Mouse (Mus musculus) CD4-positive, CD25-positive, alpha-beta regulatory T cell, adult 2 months (primary cell): ENCODE measurements around the gene Ptn.

ENCODE experiments used
- DNase-seq: peaks from one replicate; pipeline ENCODE4 v3.0.0-alpha.2; 2012; ENCODE audit warnings: low read depth, low spot score

The Ptn gene

GRCm38 (mm10) chr6:36816666-36817065 lies 6.6 kb upstream of the Ptn start:
- DNase-seq = no peak

- DNase-seq = no peak
Observed at GRCm38 (mm10) chr6:36815992-36816391, 6.0 kb upstream of the Ptn start.

- DNase-seq = no peak
Observed at GRCm38 (mm10) chr6:36812666-36813515, 2.9 kb upstream of the Ptn start.

DNA sequence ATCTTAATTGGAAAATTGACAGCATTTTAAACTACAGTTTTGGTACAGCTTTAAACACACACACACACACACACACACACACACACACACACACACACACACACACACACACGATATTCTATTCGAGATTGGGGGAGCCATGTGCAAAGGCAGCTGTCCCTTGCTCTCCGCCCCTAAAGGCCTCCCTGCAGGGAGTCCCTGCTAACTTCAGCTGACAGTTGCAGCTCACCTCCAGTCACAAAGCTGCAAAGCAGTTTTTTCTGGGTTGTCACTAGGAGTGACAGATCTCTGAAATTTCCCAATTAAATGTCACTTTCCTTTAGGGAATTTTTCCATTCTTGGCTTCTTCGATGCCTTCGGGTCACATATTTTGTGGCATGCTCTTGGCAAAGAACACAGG lies 428 bp upstream of the Ptn start:
- no peak for DNase-seq

DNA sequence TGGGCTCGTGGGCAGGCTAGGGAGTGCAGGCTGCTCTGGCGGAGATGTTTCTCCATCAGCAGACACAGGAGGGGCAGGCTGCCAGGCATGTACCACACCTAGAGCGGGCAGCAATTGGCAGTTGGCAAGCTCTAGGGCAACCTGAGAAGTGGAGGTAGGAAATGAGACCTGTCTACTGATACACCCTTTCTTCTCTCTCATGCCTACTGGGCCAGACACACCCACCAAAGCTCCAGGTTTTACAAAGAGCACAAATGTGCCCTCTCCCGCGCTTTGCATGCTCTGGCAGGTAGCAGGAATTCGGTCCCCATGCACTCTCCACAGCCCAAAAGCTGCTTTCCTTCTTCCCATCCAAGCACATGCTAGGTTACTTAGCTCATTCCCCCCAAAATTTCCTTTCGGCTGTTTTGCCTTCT lies 701 bp downstream of the Ptn start:
- no peak for DNase-seq

DNA sequence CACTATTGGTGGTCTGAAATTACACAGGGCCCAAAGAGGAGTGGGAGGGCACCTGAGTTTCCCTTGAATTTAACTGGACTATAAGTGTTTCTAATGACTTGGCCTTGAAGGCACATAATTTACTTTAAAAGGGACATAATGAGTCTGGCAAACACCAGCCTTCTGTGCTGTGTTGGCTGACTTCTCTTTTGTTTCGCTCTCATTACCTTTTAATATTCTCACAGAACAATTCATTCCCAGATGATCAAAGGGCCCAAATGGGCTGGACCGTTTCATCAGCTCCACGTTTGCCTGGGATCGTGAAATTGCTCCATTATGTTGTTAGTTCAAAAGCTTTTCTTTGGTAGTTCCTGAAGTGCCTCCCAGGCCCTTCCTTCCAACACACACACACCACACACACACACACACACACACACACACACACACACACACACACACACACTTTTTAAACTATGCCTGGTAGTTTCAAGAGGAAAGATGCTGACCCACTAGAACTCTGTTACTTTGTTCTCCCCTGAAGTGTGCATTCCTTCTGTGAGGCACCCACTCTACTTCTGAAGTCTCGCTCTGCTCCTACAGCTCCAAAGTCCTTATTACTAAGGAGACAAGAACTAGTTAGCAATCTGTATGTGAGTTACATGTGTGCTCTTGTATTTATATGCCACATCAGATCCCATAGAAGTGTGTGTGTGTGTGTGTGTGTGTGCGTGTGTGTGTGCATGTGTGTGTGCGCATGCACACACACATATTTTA lies 1.5 kb downstream of the Ptn start:
- no peak for DNase-seq

DNA sequence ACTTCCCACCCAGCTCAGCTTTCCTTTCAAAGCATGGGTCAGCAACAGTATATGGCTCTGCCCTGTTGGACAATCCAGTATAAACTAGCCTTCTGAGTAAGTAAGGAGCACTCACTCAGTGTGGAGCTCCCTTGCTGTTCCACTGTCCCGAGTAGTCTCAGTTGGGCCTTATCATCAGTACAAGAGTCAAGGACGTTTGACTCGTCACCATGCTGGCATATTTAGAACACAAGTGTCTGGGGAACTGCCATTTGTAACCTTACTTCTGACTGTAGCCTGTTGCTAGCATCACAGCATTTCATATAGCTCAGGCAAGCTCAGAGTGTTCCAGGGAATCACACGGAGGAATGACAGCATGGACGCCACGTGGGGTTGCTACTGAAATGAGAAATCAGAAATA lies 3.1 kb downstream of the Ptn start:
- DNase-seq = no peak

DNA sequence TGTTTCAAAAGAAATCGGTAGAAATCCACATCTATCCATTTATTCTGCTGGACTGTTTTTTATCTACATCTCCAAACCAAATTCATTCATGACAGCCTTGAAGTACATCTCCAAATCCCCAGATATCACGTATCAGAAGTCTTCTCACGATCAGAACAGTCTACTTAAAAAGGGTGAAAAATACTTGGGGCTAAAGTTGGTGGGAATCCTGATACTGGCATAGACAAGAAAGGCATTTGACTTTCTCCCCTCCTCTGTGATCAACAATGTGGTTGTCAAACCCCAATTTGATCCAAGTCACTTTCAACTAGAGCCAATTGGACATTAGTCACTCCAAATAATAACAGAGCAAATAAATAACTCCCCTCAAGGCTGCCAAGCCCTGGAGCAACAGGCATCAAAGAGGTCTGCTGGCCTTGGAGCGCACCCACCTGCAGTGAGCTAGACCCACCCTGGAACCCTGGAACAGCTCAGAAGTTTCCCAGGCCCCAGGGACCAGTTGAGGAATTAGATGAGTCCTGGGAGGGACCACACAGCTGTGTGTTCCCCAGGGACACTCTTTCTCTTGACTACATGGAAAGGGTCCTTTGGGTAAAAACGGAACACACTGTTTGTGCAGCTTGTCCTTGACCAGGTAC lies 9.6 kb downstream of the Ptn start:
- DNase-seq = no peak

GRCm38 (mm10) chr6:36797066-36797655 lies 12.9 kb downstream of the Ptn start:
- no peak for DNase-seq

DNA sequence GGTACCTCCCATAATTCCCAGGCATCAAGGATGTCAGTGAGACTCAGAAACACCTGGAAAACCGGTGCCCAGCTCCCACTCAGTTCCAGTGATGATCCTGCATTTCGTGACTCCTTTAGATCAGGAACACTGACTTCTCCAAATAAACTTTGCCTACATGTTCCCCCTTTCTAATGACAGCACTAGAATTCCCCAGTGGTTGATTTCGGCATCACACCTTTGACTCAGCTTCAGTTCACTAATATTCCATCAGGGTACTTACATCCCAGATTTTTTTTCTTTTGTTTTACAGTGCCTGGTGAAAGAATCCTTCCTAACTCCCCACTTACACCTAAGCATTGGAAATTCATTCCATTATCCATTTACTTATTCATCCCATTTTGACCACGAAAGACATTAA lies 15.5 kb downstream of the Ptn start:
- no peak for DNase-seq

DNA sequence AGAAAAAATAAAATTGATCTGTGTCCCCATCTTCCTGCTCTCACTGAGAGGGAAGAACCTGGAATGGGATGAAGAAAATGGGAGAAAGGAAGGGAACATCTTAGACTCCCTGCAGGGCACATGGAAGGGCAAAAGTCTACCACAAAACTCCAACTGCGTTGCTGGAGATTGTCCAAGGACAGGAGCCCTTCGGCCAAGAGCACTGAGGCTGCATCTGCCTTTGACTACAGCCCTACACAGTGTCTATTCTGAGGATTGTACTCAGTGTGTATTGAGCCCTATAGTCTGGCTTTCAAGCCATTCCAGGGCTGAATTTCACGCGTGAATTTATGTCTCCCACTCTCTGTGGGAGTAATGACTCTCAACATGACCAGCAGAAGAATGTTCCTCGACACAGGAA lies 16.2 kb downstream of the Ptn start:
- no peak for DNase-seq

DNA sequence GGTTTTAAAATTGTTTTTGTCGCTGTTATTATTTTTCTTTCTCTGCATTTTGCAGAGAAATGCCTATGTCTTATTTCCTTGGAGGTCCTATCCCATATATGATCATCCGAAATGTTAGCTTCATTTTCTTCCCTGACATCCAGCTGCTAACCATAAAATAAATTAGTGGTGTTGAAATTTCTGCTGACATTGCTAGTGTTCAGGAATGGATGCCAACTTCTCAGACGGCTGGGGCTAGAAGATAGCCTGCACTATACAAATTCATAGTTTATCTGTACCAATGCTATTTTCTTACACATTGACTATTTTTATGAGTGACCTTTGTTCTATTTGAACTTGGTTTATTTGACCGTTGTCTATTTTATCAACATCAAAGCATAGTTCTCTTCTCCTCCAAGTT lies 20.8 kb downstream of the Ptn start:
- DNase-seq = no peak

GRCm38 (mm10) chr6:36788576-36789191 lies 21.3 kb downstream of the Ptn start:
- DNase-seq = no peak

DNA sequence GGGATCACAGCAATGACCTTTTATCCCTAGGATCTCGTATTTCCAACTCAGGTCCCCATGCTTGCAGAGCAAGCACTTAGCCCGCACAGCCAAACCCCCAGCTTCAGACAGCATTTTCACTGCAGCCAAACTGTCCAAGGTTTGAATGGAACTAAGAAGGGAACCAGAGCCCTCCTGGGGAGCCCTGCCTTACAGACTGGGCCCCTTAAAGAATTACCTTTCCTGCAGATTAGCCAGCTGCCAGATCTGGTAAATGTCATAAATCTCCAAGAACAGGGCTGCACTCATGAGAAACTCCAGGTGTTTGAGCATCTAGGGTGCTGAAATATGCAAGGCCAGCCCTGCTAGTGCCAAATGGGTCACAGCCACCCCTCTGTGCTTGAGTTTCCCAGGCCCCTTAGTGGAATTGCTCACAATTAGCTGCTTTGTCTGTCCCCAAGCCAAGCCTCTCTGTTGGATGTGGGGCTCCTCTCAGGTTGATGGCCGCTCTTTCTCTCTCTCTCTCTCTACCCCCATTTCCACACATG lies 25.3 kb downstream of the Ptn start:
- no peak for DNase-seq

- DNase-seq = no peak
Observed at GRCm38 (mm10) chr6:36782481-36782880, 27.5 kb downstream of the Ptn start.

GRCm38 (mm10) chr6:36777567-36778337 lies 32.3 kb downstream of the Ptn start:
- no peak for DNase-seq

- DNase-seq = no peak
Observed at GRCm38 (mm10) chr6:36777039-36777438, 33.0 kb downstream of the Ptn start.

GRCm38 (mm10) chr6:36775647-36776360 lies 34.2 kb downstream of the Ptn start:
- no peak for DNase-seq

GRCm38 (mm10) chr6:36772541-36772940 lies 37.5 kb downstream of the Ptn start:
- no peak for DNase-seq

DNA sequence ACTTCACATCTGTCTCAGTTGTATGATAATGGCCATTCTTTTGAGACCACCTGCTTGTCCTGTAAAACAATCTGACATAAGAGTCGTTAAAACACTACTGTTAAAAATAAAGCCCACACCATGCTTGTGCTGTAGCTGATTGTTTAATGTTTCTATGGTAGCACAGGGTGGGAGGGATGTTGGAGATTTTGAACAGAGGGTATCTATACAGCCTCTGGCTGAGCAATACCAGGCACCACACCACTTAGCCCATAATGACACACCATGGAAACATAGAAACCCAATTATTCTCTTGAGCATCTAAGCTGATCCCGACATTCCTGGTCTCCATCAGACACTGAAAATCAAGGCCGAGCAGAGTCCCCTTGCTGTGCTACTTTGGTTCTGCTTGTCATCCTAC lies 41.0 kb downstream of the Ptn start:
- DNase-seq = no peak
